Mouse (Mus musculus) gastrocnemius, postnatal 36 days (tissue): ENCODE data around the gene S100a1. TPM values are rescaled to one million over a fixed set of nuclear protein-coding genes. Genes with fewer than 3 reads are reported as not detected.

Experiments
- DNase-seq, 2 experiments: peaks; one replicate each; pipeline ENCODE4 v3.0.0; 2022
- intact Hi-C: fragments of 180-260 bp; cut with DNase I; formaldehyde crosslinking; loops from one replicate; pipeline ENCODE4 v1.15.1; 2025
- total RNA-seq, 2 experiments: library from RNA; stranded (reverse); gene quantifications; 2 replicates each; pipeline ENCODE4 v1.2.3; 2021

Gene S100a1
- total RNA-seq, 2 experiments from 2014 or later: 120 to 124 TPM

DNA sequence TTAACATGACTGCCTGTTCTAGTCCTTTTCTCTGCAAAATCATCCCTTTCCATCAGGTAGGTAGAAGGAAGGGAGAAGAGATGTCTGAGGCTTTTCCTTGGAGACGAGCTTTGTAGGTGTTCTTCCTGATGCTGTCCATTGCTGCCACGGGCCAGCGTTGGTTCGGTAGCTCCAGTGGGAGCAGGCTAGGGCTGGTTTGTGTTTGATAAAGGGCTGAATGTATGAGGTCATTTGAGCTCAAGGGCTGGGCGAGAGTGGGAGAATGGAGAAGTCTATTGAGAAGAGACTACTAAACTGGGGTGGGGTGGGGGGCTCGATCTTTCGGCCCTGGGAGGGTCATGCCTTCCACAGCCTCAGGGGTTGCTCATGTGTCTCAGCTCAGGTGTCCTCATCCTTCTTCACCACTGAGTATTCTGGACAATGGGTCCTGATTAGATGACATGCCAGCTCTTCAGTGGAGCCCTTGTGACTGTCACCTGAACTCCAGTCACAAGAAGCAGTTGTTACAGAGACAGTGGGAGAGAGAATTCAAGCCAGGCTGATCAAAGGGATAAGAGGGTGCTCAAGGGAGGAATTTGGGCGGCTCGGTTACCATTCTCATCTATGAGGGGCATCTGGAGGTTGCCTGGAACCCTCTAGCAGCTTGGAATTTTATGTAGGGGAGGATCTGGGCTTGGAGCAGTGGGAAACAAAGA lies 1.1 kb downstream of the S100a1 start:
- intact Hi-C loops: no loop called here
- DNase-seq: no peak

- intact Hi-C loops: no loop called here
- no peak for DNase-seq
Measured at GRCm38 (mm10) chr3:90512276-90512675, 1.9 kb downstream of the S100a1 start.

DNA sequence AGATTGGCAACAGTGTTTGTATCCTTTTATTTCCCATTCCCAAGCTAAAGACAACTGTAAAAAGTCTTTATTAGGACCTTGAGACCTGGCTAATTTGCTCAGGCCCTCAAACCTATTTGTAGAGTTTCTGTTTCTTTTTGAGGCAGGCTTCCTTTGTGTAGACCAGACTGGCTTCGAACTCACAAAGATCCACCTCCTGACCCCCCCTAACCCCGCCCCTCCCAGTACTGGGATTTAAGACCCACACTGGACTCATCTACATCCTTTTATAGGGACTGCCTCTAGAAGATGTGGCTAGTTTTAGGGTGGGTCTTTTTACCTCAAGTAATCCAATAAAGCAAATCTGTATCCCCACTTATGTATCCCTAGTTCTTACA lies 4.5 kb downstream of the S100a1 start:
- intact Hi-C loops: no loop called here
- no peak for DNase-seq

DNA sequence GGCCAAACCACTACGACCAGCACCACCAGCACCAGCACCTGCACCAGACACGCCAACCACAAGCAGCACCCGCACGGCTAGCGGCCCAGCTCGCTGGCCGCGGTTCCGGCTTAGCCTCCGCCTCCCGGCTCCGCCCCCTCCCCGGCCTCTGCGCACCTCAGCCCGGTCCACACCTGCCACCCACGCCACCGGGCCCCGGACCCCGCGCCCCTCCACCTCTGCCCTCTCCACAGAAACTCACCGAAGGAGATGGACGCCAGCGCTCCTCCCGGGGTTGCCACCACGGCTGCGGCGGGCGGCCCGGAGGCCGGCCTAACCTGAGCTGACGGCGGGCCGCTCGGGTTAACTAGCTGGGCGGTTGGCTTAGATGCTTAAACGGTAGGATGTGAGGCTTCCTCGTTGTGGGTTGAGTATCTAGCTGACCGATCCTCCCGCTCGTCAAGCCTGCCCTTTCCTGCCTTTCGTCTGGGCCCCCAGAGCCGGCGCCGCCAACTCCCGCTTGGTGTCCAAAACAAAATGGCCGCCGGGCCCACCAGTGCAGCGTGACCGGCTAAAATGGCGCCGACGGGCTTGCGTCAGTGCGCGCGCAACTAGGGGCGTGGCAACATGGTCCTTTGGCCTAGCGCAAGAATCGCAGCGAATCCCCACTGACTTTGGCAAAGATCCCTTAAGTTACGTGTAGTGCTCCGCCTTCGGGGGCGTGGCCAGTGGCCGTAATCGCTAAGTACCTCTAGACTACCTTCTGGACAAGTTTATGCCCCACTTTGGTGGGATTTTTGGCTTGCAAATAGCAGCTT lies 5.0 kb downstream of the S100a1 start, which contains the start of gene Chtop:
Gene Chtop (minus strand): TSS at position 549 of the 797 bp plus-strand sequence.
- intact Hi-C loops: loop anchor here (1.0 kb wide), 1 partner anchor 19 kb away; no protein-coding TSS in a partner anchor

GRCm38 (mm10) chr3:90508287-90508949 lies 5.8 kb downstream of the S100a1 start:
- intact Hi-C loops: loop anchor here (1.0 kb wide), 1 partner anchor 18 kb away; no protein-coding TSS in a partner anchor
- no peak for DNase-seq

More for the DNA sequence above, 5.0 kb downstream of the S100a1 start, which contains the start of gene Chtop:
- peak; percentile 99 for DNase-seq

DNA sequence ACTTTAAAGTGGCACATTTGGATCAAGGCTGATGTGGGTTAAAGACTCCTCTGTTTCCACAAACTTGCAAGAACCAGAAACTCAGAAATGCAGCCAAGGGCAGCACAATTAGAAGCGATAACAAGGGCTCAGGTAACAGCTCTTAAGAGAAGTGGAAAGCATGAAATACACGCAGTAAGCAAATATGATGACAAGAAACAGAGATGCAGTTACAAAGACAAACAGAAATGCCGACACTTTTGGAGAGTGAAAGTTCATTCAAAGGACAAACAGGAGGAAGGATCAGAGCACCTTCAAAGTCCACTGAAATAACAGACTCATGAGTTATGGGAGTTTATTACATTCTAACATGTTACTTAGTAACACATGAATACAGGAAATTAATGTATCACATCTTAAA lies 7.8 kb downstream of the S100a1 start:
- no peak for DNase-seq
- intact Hi-C loops: no loop called here

DNA sequence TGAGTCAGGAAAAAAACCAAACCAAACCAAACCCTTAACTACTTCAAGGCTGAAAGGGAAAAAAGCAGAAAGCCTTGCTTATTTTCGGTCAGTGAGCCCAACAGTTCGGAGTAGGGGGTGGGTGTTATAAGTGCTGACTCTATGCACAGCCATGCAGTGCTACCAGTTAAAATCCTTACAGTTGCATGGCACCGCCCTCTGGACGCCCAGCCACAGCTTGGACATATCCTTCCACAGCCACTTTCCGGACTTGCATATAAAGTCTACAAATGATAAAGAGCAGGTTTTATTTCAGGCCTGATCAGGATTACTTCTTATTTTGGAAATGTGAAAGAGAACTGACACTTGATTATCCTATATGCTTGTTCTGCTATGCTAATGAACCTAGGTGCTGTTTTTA lies 9.0 kb downstream of the S100a1 start:
- DNase-seq: no peak
- intact Hi-C loops: no loop called here

GRCm38 (mm10) chr3:90503444-90503843 lies 10.7 kb downstream of the S100a1 start:
- intact Hi-C loops: no loop called here

GRCm38 (mm10) chr3:90497597-90497996 lies 16.6 kb downstream of the S100a1 start:
- intact Hi-C loops: no loop called here
- no peak for DNase-seq

More at GRCm38 (mm10) chr3:90503444-90503843, 10.7 kb downstream of the S100a1 start:
- no peak for DNase-seq

GRCm38 (mm10) chr3:90495850-90496525 lies 18.2 kb downstream of the S100a1 start:
- intact Hi-C loops: no loop called here
- DNase-seq: no peak

- intact Hi-C loops: no loop called here
Measured at GRCm38 (mm10) chr3:90493831-90494540, 20.2 kb downstream of the S100a1 start.

GRCm38 (mm10) chr3:90491350-90491749 lies 22.8 kb downstream of the S100a1 start:
- intact Hi-C loops: no loop called here
- no peak for DNase-seq

More at GRCm38 (mm10) chr3:90493831-90494540, 20.2 kb downstream of the S100a1 start:
- no peak for DNase-seq

- intact Hi-C loops: loop anchor here (1.0 kb wide), 1 partner anchor 18 kb away; no protein-coding TSS in a partner anchor
- DNase-seq: peak; percentile 94
Measured at GRCm38 (mm10) chr3:90490696-90491256, 23.4 kb downstream of the S100a1 start, which contains the start of gene Snapin. Gene Snapin, minus strand, starts transcription at chr3:90491033.

GRCm38 (mm10) chr3:90488576-90488975 lies 25.6 kb downstream of the S100a1 start:
- DNase-seq: no peak
- intact Hi-C loops: no loop called here

- intact Hi-C loops: no loop called here
- no peak for DNase-seq
Measured at GRCm38 (mm10) chr3:90486998-90487397, 27.2 kb downstream of the S100a1 start.

- intact Hi-C loops: no loop called here
- peak; percentile 90 to 91 for DNase-seq
Measured at GRCm38 (mm10) chr3:90475831-90476611, 38.2 kb downstream of the S100a1 start, which contains the start of gene Ilf2. Gene Ilf2, plus strand, starts transcription at chr3:90476126.

DNA sequence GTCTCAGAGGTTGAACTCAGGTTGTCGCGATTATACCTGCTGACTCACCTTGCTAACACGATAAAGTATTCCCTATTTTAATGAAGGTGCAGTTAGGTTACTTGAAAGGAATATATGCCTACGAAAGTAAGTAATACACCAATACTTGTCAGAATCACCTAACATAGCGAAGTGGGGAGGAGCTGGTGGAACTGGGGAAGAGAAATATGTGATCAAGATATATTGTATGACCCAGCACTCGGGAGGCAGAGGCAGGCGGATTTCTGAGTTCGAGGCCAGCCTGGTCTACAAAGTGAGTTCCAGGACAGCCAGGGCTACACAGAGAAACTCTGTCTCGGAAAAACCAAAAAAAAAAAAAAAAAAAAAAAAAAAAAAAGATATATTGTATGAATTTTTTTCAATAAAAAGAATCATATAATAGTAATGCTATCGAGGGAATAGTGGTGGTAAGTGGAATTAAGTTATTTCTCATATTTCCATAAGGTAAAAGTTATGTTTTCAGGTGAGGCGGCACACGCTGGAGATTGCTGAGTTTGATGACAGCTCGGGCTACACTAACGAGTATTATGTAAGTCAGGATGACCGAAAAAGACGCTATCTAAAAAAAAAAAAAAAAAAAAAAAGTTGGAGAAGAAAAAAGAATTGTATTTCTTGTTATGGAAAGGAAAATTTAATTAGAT lies 38.9 kb downstream of the S100a1 start:
- no peak for DNase-seq
- intact Hi-C loops: no loop called here

DNA sequence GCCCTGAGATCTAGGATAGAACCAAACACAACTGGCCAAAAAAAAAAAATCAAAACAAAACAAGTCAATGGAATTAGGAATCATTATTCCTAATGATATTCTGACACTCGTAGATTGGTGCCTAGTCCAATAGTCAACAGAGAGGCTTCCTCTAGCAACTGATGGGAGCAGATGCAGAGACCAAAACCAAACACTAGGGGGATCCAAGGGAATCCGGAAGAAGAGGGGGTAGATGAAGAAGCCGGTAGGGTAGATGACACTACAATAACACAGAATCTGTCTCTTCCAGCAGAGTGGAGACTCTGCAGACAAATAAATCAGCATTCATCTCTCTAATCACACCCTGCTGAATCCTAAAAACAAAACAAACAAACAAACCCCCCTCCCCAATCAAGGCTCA lies 42.0 kb downstream of the S100a1 start:
- DNase-seq: peak in 1 of 2 experiments; percentile 38
- intact Hi-C loops: no loop called here
